Mouse (Mus musculus) cerebellum, adult 2 months (tissue): ENCODE measurements at regions not wholly inside any gene's neighbourhood (a gene's known extent, or its start where the extent isn't known, plus 50 kb on each side); places are given as distances from the start of the nearest gene placed in this dataset.

Experiments used
- DNase-seq, 2 experiments: peaks; one replicate each; pipeline ENCODE4 v3.0.0; 2021
- H3K27ac ChIP-seq: fragments of 200-500 bp; 2 replicates; pipeline ENCODE4 v1.5.1; 2012; ENCODE audit warnings: low read length, control low read depth, inconsistent platforms; ENCODE audit not compliant: insufficient read depth
- H3K27me3 ChIP-seq: fragments of 200-500 bp; 2 replicates; pipeline ENCODE4 v1.6.1; 2012; ENCODE audit warnings: inconsistent platforms, mild to moderate bottlenecking, low read length, moderate library complexity; ENCODE audit not compliant: control insufficient read depth, insufficient read depth
- H3K4me1 ChIP-seq: fragments of 200-500 bp; 2 replicates; pipeline ENCODE4 v1.6.1; 2011; ENCODE audit warnings: low read length; ENCODE audit not compliant: control insufficient read depth, insufficient read depth
- H3K4me3 ChIP-seq: fragments of 200-500 bp; replicated peaks from 2 replicates; pipeline ENCODE3; 2011; ENCODE audit warnings: mild to moderate bottlenecking, low read depth, low read length, control low read depth; ENCODE audit not compliant: insufficient read depth
- CTCF ChIP-seq: fragments of 200-500 bp; IDR thresholded peaks from 2 replicates; pipeline ENCODE4 v1.5.1; 2011; ENCODE audit warnings: low read depth, mild to moderate bottlenecking, control low read depth, low read length, moderate library complexity, borderline replicate concordance; ENCODE audit not compliant: insufficient read depth
- POLR2A ChIP-seq: fragments of 200-500 bp; IDR thresholded peaks from 2 replicates; pipeline ENCODE4 v1.6.1; 2011; ENCODE audit warnings: low read length, control low read depth, borderline replicate concordance; ENCODE audit not compliant: insufficient read depth
- WGBS: fragments of 180-500 bp; shearing (Covaris S2); methylation state at CpG from one replicate; pipeline ENCODE4 v1.1.7; 2018; 5-methylcytosine and 5-hydroxymethylcytosine counted together

DNA sequence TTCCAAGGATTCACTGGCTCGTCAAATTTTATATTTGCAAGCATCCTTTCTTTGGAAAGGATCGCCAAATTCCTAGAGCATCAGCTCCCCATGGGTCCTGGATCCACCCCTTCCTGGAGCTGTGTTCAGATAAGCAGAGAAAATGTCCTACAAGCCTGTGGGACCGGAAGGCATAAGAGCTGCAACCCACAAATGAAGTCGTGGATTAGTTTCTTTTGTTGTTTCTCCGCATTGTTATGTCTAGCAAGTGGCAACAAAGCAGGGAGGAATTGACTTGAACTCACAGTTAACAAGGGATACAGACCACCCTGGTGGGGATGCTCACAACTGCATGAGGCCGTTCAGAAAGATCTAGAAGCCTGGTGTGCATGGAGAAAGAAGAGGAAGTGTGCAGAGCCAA, 406.4 kb downstream of the Med13l start:
- Histone ChIP-seq H3K4me1 (no peaks in the 10 kb centered on the region), H3K27me3 (no peaks in the 10 kb centered on the region; the same call in 1 of the 2 replicates), H3K4me3 (no peak overlapping the region), H3K27ac (no peak overlapping the region)
- WGBS = 40% methylated on average over 6 of the region's 6 CpGs
- no peak for DNase-seq
- TF ChIP-seq CTCF (no peak), POLR2A (no peak)

DNA sequence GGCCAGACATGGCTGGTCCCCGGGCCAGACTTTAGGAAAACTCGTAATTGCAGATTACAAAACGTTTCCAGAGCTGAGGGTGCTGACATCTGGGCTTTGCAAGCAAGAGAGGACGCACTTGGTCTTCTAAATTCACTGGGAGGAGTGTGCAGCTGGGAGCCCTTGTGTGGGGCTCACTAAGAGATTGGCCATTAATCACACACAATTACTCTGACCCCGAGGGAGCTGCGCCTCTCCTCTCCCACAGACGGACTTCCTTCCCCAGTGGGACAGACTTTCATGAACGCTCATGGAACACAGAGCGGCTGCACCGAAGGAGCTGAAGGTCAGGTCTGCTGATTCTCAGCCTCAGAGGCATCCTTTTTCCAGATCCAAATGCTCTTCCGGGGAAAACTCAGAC, 407.2 kb downstream of the Med13l start:
- no peak for DNase-seq
- H3K27ac ChIP-seq = no peak overlapping the region
- WGBS = 72% methylated on average over 11 of the region's 11 CpGs
- no peak for TF ChIP-seq CTCF
- no peak for TF ChIP-seq POLR2A
- H3K4me1 ChIP-seq = no peaks in the 10 kb centered on the region
- H3K4me3 ChIP-seq = no peak overlapping the region
- no peaks in the 10 kb centered on the region; the same call in 1 of the 2 replicates for H3K27me3 ChIP-seq

DNA sequence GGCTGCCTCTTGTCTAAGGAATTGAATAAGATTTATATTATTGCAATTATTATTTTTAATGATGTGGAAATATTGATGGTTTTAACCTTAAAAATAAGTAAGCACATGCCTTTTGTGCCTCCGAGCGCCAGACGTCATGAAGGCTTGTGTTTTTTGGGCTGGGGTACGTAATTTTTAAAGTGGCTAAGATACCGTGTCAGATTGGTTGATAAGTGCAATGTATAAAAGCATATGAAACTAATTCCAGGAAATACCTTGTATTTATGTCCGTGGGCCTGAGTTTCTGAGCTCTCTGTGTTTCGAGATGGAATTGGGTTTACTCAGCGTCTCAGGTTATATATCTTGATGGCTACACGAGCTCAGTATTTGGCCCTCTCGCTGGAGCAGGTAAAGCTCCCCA, 414.7 kb downstream of the Med13l start:
- Histone ChIP-seq H3K4me3 (no peak overlapping the region), H3K4me1 (no peaks in the 10 kb centered on the region), H3K27ac (no peak overlapping the region), H3K27me3 (no peaks in the 10 kb centered on the region)
- WGBS = 88% methylated on average over 10 of the region's 10 CpGs
- TF ChIP-seq POLR2A = no peak
- no peak for TF ChIP-seq CTCF
- no peak for DNase-seq

DNA sequence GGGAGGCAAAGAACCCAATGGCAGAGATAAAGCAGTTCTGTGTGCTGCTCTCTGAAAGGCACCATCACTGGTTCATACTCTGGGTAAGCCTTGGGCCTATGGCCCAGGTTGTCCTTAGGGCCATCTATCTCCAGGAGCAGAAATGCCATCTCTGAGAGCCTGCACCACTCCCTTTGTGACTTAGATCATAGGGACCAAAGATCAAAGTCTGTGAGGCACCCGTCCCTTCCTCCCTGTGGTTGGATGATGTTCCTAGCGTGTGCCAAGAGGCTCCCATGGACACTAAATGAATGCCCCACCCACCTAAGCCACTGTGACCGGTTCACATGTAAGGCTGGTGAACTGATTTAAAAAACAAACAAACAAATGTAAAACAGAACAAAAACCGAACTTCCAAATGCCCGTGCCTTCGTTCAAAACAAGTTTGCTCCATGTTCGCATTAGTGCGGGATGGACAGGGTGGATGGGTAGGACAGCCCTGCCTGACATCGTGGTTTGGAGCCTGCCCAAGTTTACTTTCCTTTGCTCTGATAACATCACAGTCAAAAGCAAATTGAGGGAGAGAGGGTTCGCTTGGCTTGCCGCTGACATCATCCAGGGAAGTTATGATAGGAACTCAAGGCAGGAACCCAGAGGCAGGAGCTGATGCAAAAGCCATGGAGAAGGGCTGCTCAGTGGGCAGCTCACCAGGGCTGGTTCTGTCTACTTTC, 418.6 kb downstream of the Med13l start:
- Histone ChIP-seq H3K27ac (no peak overlapping the region), H3K4me1 (no peaks in the 10 kb centered on the region), H3K27me3 (no peaks in the 10 kb centered on the region; the same call in 1 of the 2 replicates), H3K4me3 (no peak overlapping the region)
- TF ChIP-seq CTCF (no peak), POLR2A (no peak)
- no peak for DNase-seq
- 80% methylated on average over 11 of the region's 11 CpGs for WGBS

DNA sequence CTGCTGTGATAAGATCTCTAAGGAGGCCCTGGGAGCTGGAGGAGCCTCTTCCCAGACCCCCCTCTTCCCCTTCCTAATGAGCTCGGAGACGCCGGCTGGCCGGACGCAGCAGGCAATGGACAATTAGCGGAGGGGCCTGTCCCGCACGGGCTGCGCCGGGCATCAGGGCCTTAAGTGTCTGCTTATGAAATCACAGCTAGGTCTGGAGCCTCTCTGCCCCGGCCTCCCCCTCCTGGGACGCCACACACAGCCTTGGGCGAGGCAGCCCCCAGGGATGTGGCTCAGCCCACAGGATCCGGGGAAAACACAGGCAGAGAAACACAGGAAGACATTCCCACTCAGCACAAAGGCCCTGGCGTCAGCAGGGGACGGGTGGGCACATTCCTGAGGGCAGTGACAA, 420.6 kb downstream of the Med13l start:
- 41% methylated on average over 16 of the region's 16 CpGs for WGBS
- no peak for DNase-seq
- Histone ChIP-seq H3K4me1 (no peaks in the 10 kb centered on the region), H3K27ac (no peak overlapping the region), H3K4me3 (no peak overlapping the region), H3K27me3 (no peaks in the 10 kb centered on the region; the same call in 1 of the 2 replicates)
- TF ChIP-seq CTCF (no peak), POLR2A (no peak)

DNA sequence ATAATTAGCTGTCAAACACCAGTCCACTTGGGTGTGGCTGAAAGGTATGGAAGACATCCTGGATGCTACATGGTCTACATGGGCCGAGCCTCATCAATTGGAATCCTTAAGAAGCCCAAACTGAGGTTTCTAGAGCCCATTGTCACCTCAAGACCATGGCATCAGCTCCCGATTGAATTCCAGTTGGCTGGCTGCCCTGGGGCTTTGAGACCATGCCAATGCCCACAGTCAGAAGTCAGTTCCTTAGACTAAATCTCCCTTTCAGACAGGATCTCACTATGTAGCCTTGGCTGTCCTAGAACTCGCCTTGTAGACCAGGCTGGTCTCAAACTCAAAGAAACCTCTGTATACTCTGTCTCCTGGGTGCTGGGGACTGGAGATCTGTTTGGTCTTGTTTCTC, 423.8 kb downstream of the Med13l start:
- Histone ChIP-seq H3K4me1 (no peaks in the 10 kb centered on the region), H3K4me3 (no peak overlapping the region), H3K27ac (no peak overlapping the region), H3K27me3 (no peaks in the 10 kb centered on the region; the same call in 1 of the 2 replicates)
- DNase-seq = no peak
- TF ChIP-seq POLR2A (no peak), CTCF (no peak)
- WGBS = 39% methylated on average over 3 of the region's 3 CpGs

DNA sequence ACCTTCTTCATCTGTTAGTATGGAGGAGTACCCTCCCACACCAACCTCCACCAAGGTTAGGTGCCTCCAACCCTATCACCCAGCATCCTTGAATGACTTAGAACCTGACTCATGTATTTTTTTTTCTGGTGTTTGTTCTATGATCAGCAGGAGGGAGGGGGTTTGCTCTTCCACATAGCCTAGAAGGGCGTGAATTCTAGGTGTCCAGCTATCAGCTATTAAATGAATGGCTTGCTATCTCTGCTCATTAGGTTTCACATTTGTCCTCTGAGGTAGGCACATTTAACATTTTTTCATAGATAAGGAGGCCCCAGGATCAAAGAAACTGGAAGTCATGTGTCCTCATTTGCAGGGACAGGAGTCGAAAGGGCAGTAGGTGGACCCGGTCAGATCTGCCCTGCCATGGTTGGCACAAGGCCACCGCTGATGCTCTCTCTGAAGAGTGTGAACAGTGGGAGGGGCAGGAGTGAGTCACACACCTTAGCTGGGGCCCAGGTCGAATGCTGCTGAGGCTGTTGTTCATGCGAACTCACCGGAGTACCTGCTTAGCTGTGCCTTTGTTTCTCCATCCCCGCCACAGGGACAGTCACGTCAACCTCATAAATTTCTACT, 424.4 kb downstream of the Med13l start:
- TF ChIP-seq CTCF = no peak
- TF ChIP-seq POLR2A = no peak
- 84% methylated on average over 9 of the region's 9 CpGs for WGBS
- no peaks in the 10 kb centered on the region; the same call in 1 of the 2 replicates for H3K27me3 ChIP-seq
- H3K4me1 ChIP-seq = no peaks in the 10 kb centered on the region
- H3K27ac ChIP-seq = no peak overlapping the region
- DNase-seq = no peak
- H3K4me3 ChIP-seq = no peak overlapping the region
